Mouse (Mus musculus) heart, embryonic 16.5 days (tissue): Measurements from ENCODE around the gene Nfib. TPM values are rescaled to one million over a fixed set of nuclear protein-coding genes. Genes with fewer than 3 reads are reported as not detected.

Source experiments
- ATAC-seq: fragments of 200-750 bp; cut with Nextera tagmentation; replicated peaks from 2 replicates; pipeline ENCODE4 v1.8.0; 2017; ENCODE audit warnings: moderate number of reproducible peaks; ENCODE audit not compliant: insufficient read depth, low FRiP score; ENCODE audit errors: extremely low read depth
- H3K27ac ChIP-seq: fragments of 300-500 bp; sonication (generic); 2 replicates; pipeline ENCODE4 v1.5.1; 2014; ENCODE audit warnings: mild to moderate bottlenecking, low read length, control low read depth, moderate library complexity
- H3K27me3 ChIP-seq: fragments of 300-500 bp; sonication (generic); 2 replicates; pipeline ENCODE4 v1.6.1; 2014; ENCODE audit warnings: low read length, mixed read lengths; ENCODE audit not compliant: control insufficient read depth, insufficient read depth
- H3K36me3 ChIP-seq: fragments of 300-500 bp; sonication (generic); 2 replicates; pipeline ENCODE4 v1.6.1; 2014; ENCODE audit not compliant: control insufficient read depth, insufficient read depth
- H3K4me1 ChIP-seq: fragments of 300-500 bp; sonication (generic); 2 replicates; pipeline ENCODE4 v1.6.1; 2014; ENCODE audit warnings: low read length, mixed read lengths; ENCODE audit not compliant: control insufficient read depth, insufficient read depth
- H3K4me2 ChIP-seq: fragments of 300-500 bp; sonication (generic); 2 replicates; pipeline ENCODE4 v1.6.1; 2014; ENCODE audit warnings: low read depth, mild to moderate bottlenecking, control low read depth, low read length
- H3K4me3 ChIP-seq: fragments of 300-500 bp; sonication (generic); 2 replicates; pipeline ENCODE4 v1.5.1; 2014; ENCODE audit warnings: mild to moderate bottlenecking, control low read depth, low read length
- H3K9ac ChIP-seq: fragments of 300-500 bp; sonication (generic); 2 replicates; pipeline ENCODE4 v1.6.1; 2014; ENCODE audit warnings: low read length, control low read depth
- H3K9me3 ChIP-seq: fragments of 300-500 bp; sonication (generic); replicated peaks from 2 replicates; pipeline ENCODE4 v1.6.1; 2016; ENCODE audit warnings: low read length; ENCODE audit not compliant: control insufficient read depth
- WGBS: fragments of 180-500 bp; shearing (Covaris S2); extraction: QIAGEN DNeasy Blood & Tissue Kit; methylation state at CpG from one replicate; pipeline ENCODE4 v1.1.7; 2014; 5-methylcytosine and 5-hydroxymethylcytosine counted together
- polyA plus RNA-seq: library from polyadenylated mRNA; unstranded; fragments of >200 nt; fragmentation: Nextera tagmentation; extraction: Ambion mirVana; gene quantifications from 2 replicates; pipeline ENCODE4 v1.2.1, GENCODE M21; 2015

Nfib gene
- polyA plus RNA-seq, 1 experiment from 2014 or later: 56.7 TPM

DNA sequence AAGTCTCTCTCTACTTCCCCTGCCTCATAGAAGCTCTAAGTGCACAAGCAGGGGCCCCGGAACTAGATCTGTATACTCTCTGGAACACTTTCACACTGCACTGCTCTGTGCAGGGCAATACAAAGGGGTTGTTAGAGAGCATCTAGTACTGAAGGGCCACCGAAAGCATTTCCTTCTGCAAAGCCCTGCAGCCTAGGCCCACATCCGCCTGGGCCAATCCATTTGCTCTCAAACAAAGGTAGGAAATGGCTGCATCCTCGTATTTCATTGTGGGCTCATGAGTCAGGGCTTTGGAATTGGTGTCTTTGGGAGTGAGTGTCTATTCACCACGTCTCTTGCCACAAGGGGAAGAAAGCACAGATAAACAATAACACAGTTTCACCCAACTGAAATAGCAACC, 269.8 kb downstream of the Nfib start:
- no peaks in the 10 kb centered on the region for H3K27me3 ChIP-seq
- no peak overlapping the region for H3K4me2 ChIP-seq
- no peaks in the 10 kb centered on the region for H3K9me3 ChIP-seq
- H3K36me3 ChIP-seq: no peaks in the 10 kb centered on the region
- peaks cover 67% of the 10 kb centered on the region for H3K4me1 ChIP-seq
- WGBS: 30% methylated on average over 5 of the region's 5 CpGs
- H3K27ac ChIP-seq: peak overlapping the region; percentile 82
- no peak overlapping the region for H3K4me3 ChIP-seq
- peak overlapping the region; percentile 43; the same call in 1 of the 2 replicates for H3K9ac ChIP-seq
- peak; percentile 75 for ATAC-seq

DNA sequence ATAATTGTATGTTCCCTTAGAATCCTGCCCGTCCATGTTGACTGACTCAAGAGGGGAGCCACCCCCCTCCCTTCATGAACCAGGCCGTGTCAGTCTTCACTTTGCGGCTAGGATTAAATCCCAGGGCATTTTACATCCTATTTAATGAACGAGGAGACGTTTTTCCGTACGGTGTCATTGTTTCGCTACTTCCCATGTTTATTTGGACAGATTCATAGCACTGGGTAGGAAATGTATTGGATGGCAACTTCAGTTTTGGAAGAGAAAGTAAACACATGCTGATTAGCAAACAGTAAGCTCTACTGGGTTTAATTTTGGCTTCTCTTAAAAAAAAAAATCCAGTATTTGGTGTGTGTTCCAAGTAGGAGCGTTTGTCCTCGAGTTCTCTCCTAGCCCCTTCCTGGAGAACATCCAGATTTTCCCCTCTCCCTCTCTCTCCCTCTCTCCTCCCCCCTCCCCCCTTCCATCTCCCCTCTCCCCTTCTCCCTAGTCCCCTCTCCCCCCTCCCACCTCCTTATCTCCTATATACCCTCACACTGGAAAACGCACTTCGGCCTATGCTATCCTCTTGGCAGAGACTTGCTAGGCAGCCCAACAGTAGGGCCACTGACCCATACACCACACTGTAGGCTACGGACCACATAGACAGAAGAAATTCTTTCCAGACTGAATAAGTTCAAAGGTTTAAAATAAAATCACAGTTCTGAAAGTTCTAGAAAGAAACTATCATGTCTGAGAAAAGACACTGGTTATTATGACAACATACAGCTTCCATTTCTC, 271.4 kb downstream of the Nfib start:
- Histone ChIP-seq H3K4me3 (no peak overlapping the region), H3K9ac (no peak overlapping the region), H3K4me2 (no peak overlapping the region), H3K27ac (peak overlapping the region; percentile 82), H3K27me3 (no peaks in the 10 kb centered on the region), H3K9me3 (no peaks in the 10 kb centered on the region), H3K36me3 (no peaks in the 10 kb centered on the region), H3K4me1 (peaks cover 61% of the 10 kb centered on the region)
- 46% methylated on average over 13 of the region's 13 CpGs for WGBS
- ATAC-seq: no peak

DNA sequence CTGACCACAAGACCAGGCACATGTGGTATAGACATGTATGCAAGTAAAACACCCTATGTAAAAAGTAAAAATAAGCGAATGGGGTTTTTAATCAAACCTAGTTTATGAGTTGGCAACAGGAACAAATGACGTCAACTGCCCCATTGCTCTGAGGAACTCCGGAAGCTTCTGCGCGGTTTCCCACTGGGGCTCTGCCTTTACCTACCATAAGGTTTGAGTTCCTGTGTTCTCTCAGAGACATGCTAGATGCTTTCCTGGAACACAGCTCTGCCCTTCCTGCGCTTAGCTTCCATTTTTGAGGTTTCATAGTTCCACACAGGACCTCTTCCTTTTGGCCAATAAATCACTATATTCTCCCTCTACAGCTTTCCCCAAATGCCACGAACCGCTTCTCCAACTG, 273.7 kb downstream of the Nfib start:
- 81% methylated on average over 8 of the region's 8 CpGs for WGBS
- Histone ChIP-seq H3K9ac (no peak overlapping the region), H3K27ac (peak overlapping the region; percentile 63), H3K4me3 (no peak overlapping the region), H3K36me3 (no peaks in the 10 kb centered on the region), H3K4me2 (no peak overlapping the region), H3K4me1 (peaks cover 58% of the 10 kb centered on the region), H3K27me3 (no peaks in the 10 kb centered on the region), H3K9me3 (no peaks in the 10 kb centered on the region)
- ATAC-seq: no peak

DNA sequence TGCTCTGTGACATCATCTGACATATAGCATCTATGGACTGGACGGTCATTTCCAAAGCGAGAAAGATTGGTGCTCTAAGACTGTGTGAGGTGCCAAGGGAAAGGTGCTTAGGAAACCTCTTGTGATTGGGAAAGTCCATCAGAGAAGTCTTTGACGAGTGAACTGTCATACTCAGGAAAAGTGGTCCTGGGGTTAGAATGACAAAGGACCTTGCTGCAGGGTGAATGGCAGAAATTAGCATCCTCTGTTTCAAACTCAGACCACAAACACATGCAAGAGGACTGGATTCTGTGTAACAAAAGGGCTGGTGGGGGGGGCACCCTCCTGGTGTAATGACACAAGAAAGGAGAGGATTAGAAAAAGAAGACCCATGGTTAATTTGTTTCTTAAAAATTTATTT, 274.7 kb downstream of the Nfib start:
- Histone ChIP-seq H3K4me3 (no peak overlapping the region), H3K27me3 (no peaks in the 10 kb centered on the region)

DNA sequence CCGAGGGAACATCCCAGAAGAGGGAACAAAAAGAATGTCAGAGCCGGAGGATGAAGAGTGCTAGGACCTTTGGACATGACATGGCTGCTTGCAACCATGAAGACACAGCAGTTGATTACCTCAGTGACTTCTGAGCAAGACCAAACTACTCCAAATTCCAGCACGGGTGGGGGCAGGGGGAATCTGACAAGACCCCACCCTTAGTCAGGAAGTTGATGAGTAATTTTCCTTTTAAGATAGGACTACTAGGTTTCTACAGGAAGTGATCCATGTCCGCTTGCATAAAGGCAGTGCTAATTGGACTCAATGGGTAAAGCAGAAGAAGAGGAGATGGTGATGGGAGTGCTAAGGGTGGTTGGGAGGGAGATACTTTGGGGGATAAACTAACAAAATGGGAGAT, 279.3 kb downstream of the Nfib start:
- H3K27ac ChIP-seq: no peak overlapping the region
- no peak overlapping the region for H3K4me3 ChIP-seq
- H3K9me3 ChIP-seq: no peaks in the 10 kb centered on the region
- H3K4me2 ChIP-seq: no peak overlapping the region
- H3K4me1 ChIP-seq: peaks cover 29% of the 10 kb centered on the region
- no peaks in the 10 kb centered on the region for H3K36me3 ChIP-seq
- no peak overlapping the region for H3K9ac ChIP-seq
- 78% methylated on average over 4 of the region's 4 CpGs for WGBS
- no peaks in the 10 kb centered on the region for H3K27me3 ChIP-seq
- ATAC-seq: no peak

More for the DNA sequence above, 274.7 kb downstream of the Nfib start:
- H3K27ac ChIP-seq: no peak overlapping the region
- 75% methylated on average over 3 of the region's 3 CpGs for WGBS
- peaks cover 52% of the 10 kb centered on the region for H3K4me1 ChIP-seq
- ATAC-seq: no peak
- no peaks in the 10 kb centered on the region for H3K36me3 ChIP-seq
- H3K9me3 ChIP-seq: no peaks in the 10 kb centered on the region
- no peak overlapping the region for H3K9ac ChIP-seq
- no peak overlapping the region for H3K4me2 ChIP-seq

DNA sequence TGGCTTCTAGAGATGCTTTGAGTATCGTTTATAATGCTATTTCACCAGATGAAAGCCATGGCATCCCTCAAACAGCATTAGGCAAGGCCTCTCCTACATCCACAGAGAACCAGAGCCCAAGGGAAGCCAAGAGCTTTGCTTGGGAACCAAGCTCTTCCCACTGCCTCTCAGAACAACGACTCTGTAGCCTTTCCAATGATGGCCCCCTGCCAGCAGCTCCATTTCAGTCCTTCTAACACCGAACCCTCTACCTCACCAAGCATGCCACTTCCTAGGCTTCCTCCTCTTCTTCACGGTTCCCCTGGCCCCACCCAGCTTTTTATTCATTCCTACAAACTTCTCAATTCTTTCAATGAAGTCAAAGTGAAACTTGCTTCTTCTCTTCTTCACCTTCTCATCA, 287.3 kb downstream of the Nfib start:
- ATAC-seq: no peak
- H3K9me3 ChIP-seq: no peaks in the 10 kb centered on the region
- no peak overlapping the region for H3K4me3 ChIP-seq
- H3K4me1 ChIP-seq: peaks cover 40% of the 10 kb centered on the region
- no peak overlapping the region for H3K9ac ChIP-seq
- no peak overlapping the region for H3K27ac ChIP-seq
- WGBS: 49% methylated on average over 4 of the region's 4 CpGs
- no peaks in the 10 kb centered on the region for H3K36me3 ChIP-seq
- no peak overlapping the region for H3K4me2 ChIP-seq
- H3K27me3 ChIP-seq: no peaks in the 10 kb centered on the region

DNA sequence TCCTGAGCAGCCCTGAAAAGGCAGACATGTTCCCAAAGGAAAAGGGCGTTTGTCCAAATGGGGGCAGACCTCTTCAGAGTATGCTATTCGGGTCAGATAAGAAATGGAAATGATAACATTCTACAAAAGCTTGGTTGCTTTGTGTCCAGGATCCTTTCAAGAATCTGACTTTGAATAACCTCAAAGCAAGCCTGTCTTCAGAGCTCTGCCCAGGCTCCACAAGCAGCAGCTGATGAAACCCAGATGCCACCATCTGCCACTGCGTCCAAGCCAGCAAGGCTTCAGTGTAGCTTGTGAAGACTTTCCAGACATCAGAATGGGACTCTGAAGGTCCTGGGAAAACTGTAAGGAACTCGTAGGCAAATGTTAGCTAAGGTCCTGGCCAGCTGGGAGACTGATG, 289.7 kb downstream of the Nfib start:
- no peaks in the 10 kb centered on the region; the same call in 1 of the 2 replicates for H3K36me3 ChIP-seq
- H3K9ac ChIP-seq: no peak overlapping the region
- H3K27ac ChIP-seq: peak overlapping the region; percentile 68
- peak; percentile 69 for ATAC-seq
- H3K4me1 ChIP-seq: peaks cover 55% of the 10 kb centered on the region
- no peak overlapping the region for H3K4me3 ChIP-seq
- no peaks in the 10 kb centered on the region for H3K9me3 ChIP-seq
- no peaks in the 10 kb centered on the region for H3K27me3 ChIP-seq
- H3K4me2 ChIP-seq: 0 out of 2 replicates have a peak overlapping the region, but pooled peaks have one; percentile 0
- 14% methylated on average over 4 of the region's 4 CpGs for WGBS

DNA sequence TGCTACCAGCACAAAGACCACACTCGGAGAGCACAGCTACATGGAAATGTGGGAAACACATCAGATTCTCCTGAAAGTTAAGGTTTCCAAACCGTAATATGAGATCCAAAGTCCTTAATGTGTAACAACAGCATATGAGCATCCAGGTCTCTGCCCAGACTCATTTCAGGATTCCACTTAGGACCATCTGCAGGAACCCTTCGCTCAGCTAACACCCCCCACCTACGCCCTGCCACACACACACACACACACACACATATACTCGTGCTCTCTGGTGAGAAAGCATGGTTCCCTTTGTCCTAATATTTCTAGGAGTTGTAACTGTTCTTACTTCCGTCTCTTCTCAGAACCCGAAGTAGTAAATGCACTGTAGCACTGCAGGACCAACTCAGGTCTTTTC, 292.9 kb downstream of the Nfib start:
- no peak overlapping the region for H3K4me3 ChIP-seq
- H3K9me3 ChIP-seq: no peaks in the 10 kb centered on the region
- no peaks in the 10 kb centered on the region; the same call in 1 of the 2 replicates for H3K36me3 ChIP-seq
- ATAC-seq: no peak
- H3K27me3 ChIP-seq: no peaks in the 10 kb centered on the region
- WGBS: 65% methylated on average over 7 of the region's 7 CpGs
- peak overlapping the region; percentile 2; the same call in 1 of the 2 replicates for H3K9ac ChIP-seq
- H3K4me1 ChIP-seq: peaks cover 41% of the 10 kb centered on the region
- no peak overlapping the region; the same call in 1 of the 2 replicates for H3K4me2 ChIP-seq
- peak overlapping the region; percentile 67 for H3K27ac ChIP-seq

DNA sequence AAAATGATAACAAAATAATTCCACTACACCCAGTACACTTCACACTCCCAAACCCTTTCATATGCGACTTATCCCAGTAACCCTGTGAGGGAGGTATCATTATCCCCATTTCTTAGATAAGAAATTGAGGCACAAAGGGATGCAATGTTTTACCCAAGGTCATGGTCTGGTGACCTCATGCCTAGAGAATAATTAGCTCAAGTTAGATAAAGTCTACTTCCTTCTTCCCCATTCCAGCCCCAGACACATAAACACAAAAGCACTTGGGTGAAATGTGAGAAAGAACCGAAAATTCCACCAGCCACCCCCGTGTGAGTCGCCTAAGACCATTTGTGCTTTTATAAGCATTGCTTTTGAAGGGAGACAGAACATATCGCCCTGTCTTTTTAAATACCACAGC, 293.6 kb downstream of the Nfib start:
- Histone ChIP-seq H3K4me2 (no peak overlapping the region; the same call in 1 of the 2 replicates), H3K4me1 (peaks cover 41% of the 10 kb centered on the region), H3K27me3 (no peaks in the 10 kb centered on the region), H3K9me3 (no peaks in the 10 kb centered on the region), H3K27ac (peak overlapping the region; percentile 67), H3K9ac (no peak overlapping the region), H3K36me3 (no peaks in the 10 kb centered on the region; the same call in 1 of the 2 replicates), H3K4me3 (no peak overlapping the region)
- WGBS: 25% methylated on average over 5 of the region's 5 CpGs
- no peak for ATAC-seq
